Mouse (Mus musculus) right cerebral cortex, postnatal 25 days (tissue): ENCODE measurements around the gene Pltp.
"Not testable (repeated sequence)": the region's sequence is repeated elsewhere in the genome, so short reads cannot be mapped to it uniquely, and the experiment has no call there.

Experiments used
- DNase-seq: peaks from one replicate; pipeline ENCODE4 v3.0.0; 2022

Pltp gene

DNA sequence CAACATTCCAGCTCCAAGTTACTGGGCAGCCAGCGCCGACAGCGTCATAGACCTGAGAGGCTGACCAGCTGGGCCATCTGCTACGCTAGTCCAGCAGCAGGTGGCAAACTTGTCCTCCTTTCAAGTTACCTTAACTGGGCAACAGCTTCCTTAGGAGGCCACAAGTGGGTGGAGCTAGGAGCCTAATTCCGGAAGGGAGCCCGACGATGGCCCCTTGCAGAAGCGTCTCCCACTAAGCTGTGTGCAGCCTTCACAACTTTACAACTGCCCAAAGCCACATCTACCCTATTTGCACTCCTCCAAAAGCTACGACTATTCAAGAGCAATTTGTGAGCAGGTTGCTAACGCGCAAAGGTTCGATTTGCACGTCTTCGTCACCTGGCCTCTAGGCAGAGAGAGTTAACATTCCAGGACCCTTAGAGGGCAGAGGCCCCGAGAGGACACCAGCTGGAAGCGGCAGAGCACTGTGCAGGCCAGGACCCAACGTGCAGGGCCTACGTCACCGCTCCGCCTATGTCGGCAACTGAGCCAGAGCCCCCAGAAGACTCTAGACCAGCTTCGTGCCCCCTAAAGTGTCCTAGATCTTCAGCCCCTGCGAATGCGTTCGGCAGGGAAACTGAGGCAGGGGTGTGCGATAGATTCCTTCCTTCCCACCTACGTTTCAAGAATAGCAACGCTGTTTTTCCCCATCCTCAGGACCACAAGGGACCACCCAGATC is 21.2 kb upstream of the Pltp start:
- DNase-seq = no peak

- DNase-seq = not testable (repeated sequence)
Measured at GRCm38 (mm10) chr2:164877376-164878215, 20.1 kb upstream of the Pltp start.

- DNase-seq = not testable (repeated sequence)
Measured at GRCm38 (mm10) chr2:164875648-164876047, 18.1 kb upstream of the Pltp start.

GRCm38 (mm10) chr2:164874239-164874769 is 16.8 kb upstream of the Pltp start:
- DNase-seq = no peak

DNA sequence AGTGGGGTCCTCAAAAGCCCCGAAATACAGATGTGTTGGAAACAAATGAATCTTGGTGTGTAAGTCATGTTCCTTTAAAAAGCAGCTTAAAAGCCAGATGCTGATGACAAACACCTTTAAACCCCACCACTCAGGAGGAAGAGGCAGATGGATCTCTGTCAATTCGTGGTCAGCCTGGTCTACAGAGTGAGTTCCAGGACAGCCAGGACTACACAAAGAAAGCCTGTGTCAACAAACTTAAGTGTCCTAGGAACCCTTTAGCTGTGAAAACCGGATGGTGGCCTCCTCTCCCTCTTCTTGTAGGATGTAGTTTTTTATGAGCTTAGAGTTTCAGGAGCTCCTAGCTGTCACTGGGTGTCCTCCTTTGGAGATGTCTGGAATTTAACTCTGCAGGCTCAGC is 16.1 kb upstream of the Pltp start:
- no peak for DNase-seq

DNA sequence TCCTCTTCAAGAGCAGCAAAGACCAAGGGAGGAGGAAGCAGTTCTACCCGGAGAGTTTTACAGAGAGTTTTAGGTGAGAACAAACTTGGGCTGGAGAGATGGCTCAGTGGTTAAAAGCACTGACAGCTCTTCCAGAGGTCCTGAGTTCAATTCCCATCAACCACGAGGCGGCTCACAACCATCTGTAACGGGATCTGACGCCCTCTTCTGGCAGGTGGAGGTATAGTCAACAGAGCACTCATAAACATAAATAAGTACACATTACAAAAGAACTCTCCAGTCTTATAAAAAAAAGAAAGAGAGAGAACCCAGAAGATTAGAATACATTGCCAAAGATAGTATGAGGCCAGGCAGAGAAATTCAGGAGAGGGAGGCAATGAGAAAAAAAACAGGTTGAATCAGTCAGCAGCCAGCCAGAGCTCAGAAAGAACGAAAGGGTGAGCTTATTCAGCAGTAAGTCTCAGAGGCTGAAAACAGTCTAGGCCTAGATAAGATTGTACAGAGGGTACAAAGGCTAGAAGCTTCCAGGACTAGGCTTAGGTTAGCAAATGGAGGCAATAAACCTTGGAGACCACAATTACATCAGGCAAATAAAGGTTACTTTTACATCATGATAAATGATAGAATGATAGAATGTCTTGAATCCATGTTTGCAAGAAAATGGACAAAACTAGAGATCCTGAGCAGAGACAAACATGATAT is 14.2 kb upstream of the Pltp start:
- DNase-seq = no peak

DNA sequence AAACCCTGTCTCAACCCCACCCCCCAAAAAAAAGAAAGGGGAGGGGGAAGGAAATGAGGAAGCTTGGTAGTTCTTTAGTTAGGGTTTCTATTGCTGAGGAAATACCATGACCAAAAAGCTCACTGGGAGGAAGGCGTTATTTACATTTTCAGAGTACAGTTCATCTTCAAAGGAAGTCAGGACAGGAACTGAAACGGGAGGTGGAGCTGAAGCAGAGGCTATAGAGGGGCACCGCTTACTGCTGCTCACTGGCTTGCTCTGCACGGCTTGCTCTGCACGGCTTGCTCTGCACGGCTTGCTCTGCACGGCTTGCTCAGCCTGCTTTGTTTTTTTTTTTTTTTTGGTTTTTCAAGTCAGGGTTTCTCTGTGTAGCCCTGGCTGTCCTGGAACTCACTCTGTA is 11.0 kb upstream of the Pltp start:
- no peak for DNase-seq

GRCm38 (mm10) chr2:164867566-164867965 is 10.1 kb upstream of the Pltp start:
- DNase-seq = no peak

DNA sequence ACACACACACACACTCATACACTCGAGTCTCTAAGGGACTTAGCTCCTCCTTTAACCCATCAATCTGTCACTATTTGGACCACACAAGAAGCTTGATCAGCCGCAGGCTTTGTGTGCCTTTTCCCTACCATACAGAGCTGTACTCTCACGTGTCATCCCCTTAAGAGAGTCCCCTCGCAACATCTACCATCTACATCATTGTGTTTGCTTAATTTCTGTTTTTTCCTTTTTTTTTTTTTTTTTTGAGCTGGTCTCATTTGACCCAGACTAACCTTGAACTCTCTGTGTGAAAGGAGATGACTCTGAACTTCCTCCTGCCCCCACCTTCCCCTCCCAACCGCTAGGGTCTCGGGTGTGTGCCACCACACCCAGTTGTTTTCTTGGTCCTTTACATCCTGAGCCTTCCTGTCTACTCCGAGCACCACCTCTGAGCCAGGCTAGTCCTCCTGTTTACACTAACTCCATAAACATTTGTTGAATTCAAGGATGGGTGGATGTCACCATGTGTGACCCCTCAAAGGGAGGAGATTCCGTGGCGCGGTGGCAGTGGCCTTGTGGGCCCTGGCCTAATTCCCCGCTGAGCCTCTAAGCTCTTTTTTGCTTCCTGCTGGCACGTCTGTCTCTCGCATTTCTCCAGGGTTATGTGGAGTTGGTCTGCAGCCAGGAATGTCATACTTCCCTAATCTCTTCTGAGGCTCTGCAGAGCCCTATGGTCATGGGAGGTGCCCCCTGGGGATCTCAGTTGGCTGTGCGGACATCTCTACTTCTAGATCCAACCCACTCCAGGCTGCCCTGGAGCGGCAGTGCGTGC is 9.4 kb upstream of the Pltp start:
- DNase-seq = no peak

DNA sequence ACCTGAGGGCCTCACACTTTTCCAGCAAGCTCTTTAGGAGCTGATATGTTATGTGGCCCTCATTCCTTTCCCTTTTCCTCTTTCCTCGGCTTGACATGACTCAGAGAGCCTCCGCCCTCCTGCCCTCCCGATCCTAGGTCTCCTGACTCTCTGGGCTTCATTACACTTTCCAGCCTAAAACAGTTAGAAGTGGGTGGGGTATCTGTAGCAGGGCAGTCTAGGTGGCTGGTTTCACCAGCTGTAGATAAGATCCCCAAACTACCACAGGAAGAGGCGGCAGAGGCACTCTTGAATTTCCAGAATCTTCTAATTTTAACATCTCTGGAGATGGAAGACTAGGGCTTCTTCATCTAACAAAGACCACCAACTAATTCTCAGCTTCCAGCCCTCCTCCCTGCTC is 7.1 kb upstream of the Pltp start:
- no peak for DNase-seq

DNA sequence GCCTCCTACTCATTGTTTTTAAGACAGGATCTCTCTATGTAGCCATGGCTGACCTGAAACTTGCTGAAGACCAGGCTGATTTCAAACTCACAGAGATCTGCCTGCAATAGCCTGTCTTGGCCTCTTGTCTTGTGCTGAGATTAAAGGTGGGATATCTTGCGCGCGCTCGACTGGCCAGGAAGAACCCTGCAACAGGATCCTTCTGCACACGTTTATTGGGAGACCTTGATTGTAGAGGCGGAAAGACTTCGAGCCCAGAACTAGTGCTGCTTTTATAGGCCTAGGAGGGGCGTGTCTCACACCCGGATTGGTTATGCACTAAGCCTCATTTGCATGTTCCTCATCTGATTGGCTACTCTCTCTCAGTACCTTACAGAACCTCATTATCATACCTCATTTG is 5.9 kb upstream of the Pltp start:
- not testable (repeated sequence) for DNase-seq

DNA sequence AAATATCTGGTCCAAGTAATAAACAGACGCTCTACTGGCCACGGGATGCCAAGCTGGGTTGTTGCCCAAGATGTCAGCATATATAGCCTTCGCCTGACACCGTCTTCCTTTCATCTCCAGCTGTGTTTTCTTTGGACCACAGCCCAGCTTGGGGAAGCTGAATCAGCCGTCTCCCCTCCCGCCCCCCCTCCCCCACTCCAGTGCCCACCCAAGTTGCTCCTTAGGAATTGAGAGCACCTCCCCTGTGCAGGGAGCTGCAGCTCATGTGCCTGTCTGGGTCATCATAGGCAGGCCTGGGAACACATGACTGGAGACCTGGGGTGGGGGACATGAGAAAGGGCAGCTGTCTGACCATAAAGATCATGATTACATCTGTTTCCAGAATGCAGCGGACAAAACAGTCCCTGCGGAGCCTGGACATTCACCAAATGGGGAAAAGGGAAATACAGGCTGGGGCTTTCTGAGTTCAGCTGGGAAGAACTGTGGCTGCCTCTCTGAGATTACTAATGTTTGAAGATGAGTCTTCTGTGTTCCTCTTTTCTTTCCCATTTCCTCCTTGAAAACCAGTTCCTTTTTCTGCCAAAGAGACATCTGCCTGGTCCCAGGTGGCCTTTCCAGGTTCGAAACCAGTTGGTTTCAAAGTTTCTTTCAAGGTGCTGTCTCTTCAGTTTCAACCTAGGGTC is 4.8 kb upstream of the Pltp start:
- DNase-seq = no peak

DNA sequence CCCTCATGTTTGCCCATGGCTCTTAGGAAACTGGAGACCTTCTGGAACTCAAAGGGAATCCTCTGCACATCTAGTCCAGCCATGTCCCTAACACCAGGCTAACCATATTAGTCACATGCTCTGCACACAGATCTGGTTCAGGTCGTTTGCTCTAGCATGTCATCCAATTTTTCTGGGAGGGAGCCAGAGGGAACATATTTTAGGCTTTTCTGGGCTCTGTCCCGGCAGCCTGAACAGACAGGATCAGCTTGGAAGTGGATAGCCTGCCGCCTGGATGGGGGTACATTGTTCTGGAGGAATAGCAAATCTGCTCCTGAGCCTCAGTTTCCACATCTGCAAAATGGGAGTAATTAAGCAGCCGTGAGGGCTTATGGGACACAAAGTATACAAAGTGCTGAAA is 3.6 kb upstream of the Pltp start:
- DNase-seq = no peak

DNA sequence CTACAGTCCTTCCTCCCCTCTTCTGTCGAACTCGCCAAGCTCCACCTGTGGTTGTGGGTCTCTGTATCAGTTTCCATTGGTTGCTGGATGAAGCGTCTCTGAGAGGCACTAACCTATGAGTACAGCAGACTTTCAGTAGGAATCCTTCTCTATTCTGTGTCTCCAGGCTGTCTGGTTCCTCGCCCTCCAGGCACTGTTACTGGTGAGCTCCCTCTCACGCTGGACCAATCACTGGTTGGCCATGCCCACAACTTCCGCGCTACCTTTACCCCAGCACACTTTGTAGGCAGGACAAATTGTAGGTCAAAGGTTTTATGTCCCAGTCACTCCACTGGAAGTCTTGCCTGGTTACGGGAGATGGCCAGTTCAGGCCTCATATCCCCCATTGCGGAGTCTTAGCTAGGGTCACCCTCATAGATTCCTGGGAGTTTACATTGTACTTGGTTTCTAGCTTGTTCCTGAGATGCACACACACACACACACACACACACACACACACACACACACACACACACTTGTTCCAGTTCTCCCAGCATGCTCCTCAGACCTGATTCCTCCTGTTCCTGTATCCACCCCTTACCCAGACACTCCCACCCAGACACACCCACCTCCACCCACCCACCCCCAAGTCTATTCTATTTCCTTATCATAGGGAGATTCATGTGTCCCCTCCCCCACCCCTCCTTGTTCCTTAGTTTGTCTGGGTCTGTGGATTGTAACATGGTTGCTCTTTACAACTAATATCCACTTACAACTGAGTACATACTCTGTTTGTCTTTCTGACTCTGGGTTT is 2.3 kb upstream of the Pltp start:
- no peak for DNase-seq

- no peak for DNase-seq
Measured at GRCm38 (mm10) chr2:164859155-164859554, 1.6 kb upstream of the Pltp start.

GRCm38 (mm10) chr2:164857842-164858553 is 487 bp upstream of the Pltp start:
- DNase-seq = no peak

GRCm38 (mm10) chr2:164856309-164857100 is 1.0 kb downstream of the Pltp start:
- no peak for DNase-seq

- not testable (repeated sequence) for DNase-seq
Measured at GRCm38 (mm10) chr2:164855572-164855971, 1.9 kb downstream of the Pltp start.

DNA sequence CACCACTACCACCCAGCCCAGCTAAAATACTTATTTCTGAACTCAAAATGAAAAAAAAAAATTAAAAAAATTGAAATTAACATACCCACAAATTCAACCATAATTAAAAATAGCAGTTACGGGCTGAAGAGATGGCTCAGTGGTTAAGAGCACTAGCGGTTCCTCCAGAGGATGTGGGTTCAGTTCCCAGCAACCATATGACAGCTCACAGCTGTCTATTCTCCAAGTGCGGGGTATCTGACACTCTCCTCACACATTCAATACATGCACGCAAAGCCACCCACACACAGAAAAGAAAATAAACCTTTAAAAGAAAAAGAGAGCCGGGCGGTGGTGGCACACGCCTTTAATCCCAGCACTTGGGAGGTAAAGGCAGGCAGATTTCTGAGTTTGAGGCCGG is 7.5 kb downstream of the Pltp start:
- no peak for DNase-seq

- no peak for DNase-seq
Measured at GRCm38 (mm10) chr2:164845782-164846181, 11.7 kb downstream of the Pltp start.
